Mouse (Mus musculus) erythroblast, embryonic 14.5 days (primary cell): Measurements from ENCODE around the gene Macrod2. TPM values are rescaled to one million over a fixed set of nuclear protein-coding genes. Genes with fewer than 3 reads are reported as not detected.

ENCODE experiments used
- H3K27me3 ChIP-seq: 2 replicates; pipeline ENCODE4 v1.6.1; 2012; ENCODE audit warnings: inconsistent platforms; ENCODE audit not compliant: control insufficient read depth
- H3K36me3 ChIP-seq: 2 replicates; pipeline ENCODE4 v1.6.1; 2012; ENCODE audit warnings: mild to moderate bottlenecking, inconsistent platforms; ENCODE audit not compliant: control insufficient read depth
- H3K4me1 ChIP-seq: 2 replicates; pipeline ENCODE4 v1.6.1; 2012; ENCODE audit warnings: inconsistent platforms; ENCODE audit not compliant: control insufficient read depth
- H3K4me3 ChIP-seq: replicated peaks from 2 replicates; pipeline ENCODE3; 2012; ENCODE audit warnings: moderate library complexity, mild to moderate bottlenecking, inconsistent platforms
- H3K9me3 ChIP-seq: 2 replicates; pipeline ENCODE4 v1.6.1; 2012; ENCODE audit warnings: low read length, inconsistent platforms, mixed read lengths; ENCODE audit not compliant: control insufficient read depth
- GATA1 ChIP-seq: IDR thresholded peaks from 2 replicates; pipeline ENCODE4 v1.6.1; 2012; ENCODE audit warnings: low read length, inconsistent platforms, mixed read lengths
- TAL1 ChIP-seq: IDR thresholded peaks from 3 replicates; pipeline ENCODE4 v1.6.1; 2012; ENCODE audit warnings: low read length, inconsistent platforms, mixed read lengths
- polyA plus RNA-seq: library from polyadenylated mRNA; stranded (reverse); fragments of >175 nt; gene quantifications from 2 replicates; pipeline ENCODE4 v1.2.3, GENCODE M21; 2012

The Macrod2 gene
- polyA plus RNA-seq, 1 experiment: 0.81 TPM

GRCm38 (mm10) chr2:141565986-141566385 is 1170.9 kb downstream of the Macrod2 start:
- no peak for TF ChIP-seq TAL1
- TF ChIP-seq GATA1: no peak
- H3K36me3 ChIP-seq: no peaks in the 10 kb centered on the region
- peaks cover 2% of the 10 kb centered on the region; the same call in 1 of the 2 replicates for H3K9me3 ChIP-seq
- no peaks in the 10 kb centered on the region for H3K27me3 ChIP-seq
- H3K4me3 ChIP-seq: no peak overlapping the region
- H3K4me1 ChIP-seq: no peaks in the 10 kb centered on the region

GRCm38 (mm10) chr2:141571360-141571759 is 1176.3 kb downstream of the Macrod2 start:
- Histone ChIP-seq H3K4me1 (no peaks in the 10 kb centered on the region), H3K4me3 (no peak overlapping the region), H3K27me3 (no peaks in the 10 kb centered on the region), H3K9me3 (no peaks in the 10 kb centered on the region), H3K36me3 (no peaks in the 10 kb centered on the region)
- TF ChIP-seq TAL1: no peak
- TF ChIP-seq GATA1: no peak

GRCm38 (mm10) chr2:141578206-141578605 is 1183.1 kb downstream of the Macrod2 start:
- no peak overlapping the region for H3K4me3 ChIP-seq
- H3K4me1 ChIP-seq: no peaks in the 10 kb centered on the region
- no peaks in the 10 kb centered on the region for H3K9me3 ChIP-seq
- TF ChIP-seq GATA1 (no peak), TAL1 (no peak)
- no peaks in the 10 kb centered on the region for H3K36me3 ChIP-seq
- no peaks in the 10 kb centered on the region for H3K27me3 ChIP-seq

GRCm38 (mm10) chr2:141582431-141582830 is 1187.3 kb downstream of the Macrod2 start:
- no peaks in the 10 kb centered on the region for H3K36me3 ChIP-seq
- no peak for TF ChIP-seq TAL1
- TF ChIP-seq GATA1: no peak
- no peaks in the 10 kb centered on the region for H3K27me3 ChIP-seq
- H3K4me3 ChIP-seq: no peak overlapping the region
- H3K4me1 ChIP-seq: no peaks in the 10 kb centered on the region
- no peaks in the 10 kb centered on the region for H3K9me3 ChIP-seq

- H3K4me3 ChIP-seq: no peak overlapping the region
- H3K9me3 ChIP-seq: no peaks in the 10 kb centered on the region
- no peaks in the 10 kb centered on the region for H3K36me3 ChIP-seq
- H3K27me3 ChIP-seq: no peaks in the 10 kb centered on the region
- H3K4me1 ChIP-seq: no peaks in the 10 kb centered on the region
- TF ChIP-seq TAL1 (no peak), GATA1 (no peak)
Observed at GRCm38 (mm10) chr2:141582933-141583332, 1187.8 kb downstream of the Macrod2 start.

GRCm38 (mm10) chr2:141587290-141587689 is 1192.2 kb downstream of the Macrod2 start:
- H3K4me1 ChIP-seq: no peaks in the 10 kb centered on the region
- H3K4me3 ChIP-seq: no peak overlapping the region
- TF ChIP-seq GATA1: no peak
- TF ChIP-seq TAL1: no peak
- no peaks in the 10 kb centered on the region for H3K36me3 ChIP-seq
- H3K27me3 ChIP-seq: no peaks in the 10 kb centered on the region
- no peaks in the 10 kb centered on the region for H3K9me3 ChIP-seq

- Histone ChIP-seq H3K27me3 (no peaks in the 10 kb centered on the region), H3K4me1 (no peaks in the 10 kb centered on the region), H3K4me3 (no peak overlapping the region), H3K36me3 (no peaks in the 10 kb centered on the region), H3K9me3 (no peaks in the 10 kb centered on the region)
- no peak for TF ChIP-seq TAL1
- no peak for TF ChIP-seq GATA1
Observed at GRCm38 (mm10) chr2:141591326-141591725, 1196.2 kb downstream of the Macrod2 start.

- Histone ChIP-seq H3K9me3 (no peaks in the 10 kb centered on the region), H3K27me3 (no peaks in the 10 kb centered on the region), H3K36me3 (no peaks in the 10 kb centered on the region), H3K4me3 (no peak overlapping the region), H3K4me1 (no peaks in the 10 kb centered on the region)
- TF ChIP-seq GATA1 (no peak), TAL1 (no peak)
Observed at GRCm38 (mm10) chr2:141594811-141595210, 1199.7 kb downstream of the Macrod2 start.

- H3K4me1 ChIP-seq: no peaks in the 10 kb centered on the region
- no peaks in the 10 kb centered on the region for H3K27me3 ChIP-seq
- no peak overlapping the region for H3K4me3 ChIP-seq
- no peaks in the 10 kb centered on the region for H3K9me3 ChIP-seq
- TF ChIP-seq GATA1: no peak
- no peak for TF ChIP-seq TAL1
- H3K36me3 ChIP-seq: no peaks in the 10 kb centered on the region
Observed at GRCm38 (mm10) chr2:141617721-141618120, 1222.6 kb downstream of the Macrod2 start.

- TF ChIP-seq TAL1: no peak
- no peak for TF ChIP-seq GATA1
- no peaks in the 10 kb centered on the region for H3K9me3 ChIP-seq
- no peaks in the 10 kb centered on the region for H3K36me3 ChIP-seq
- no peaks in the 10 kb centered on the region for H3K4me1 ChIP-seq
- H3K27me3 ChIP-seq: no peaks in the 10 kb centered on the region
- no peak overlapping the region for H3K4me3 ChIP-seq
Observed at GRCm38 (mm10) chr2:141618257-141618656, 1223.1 kb downstream of the Macrod2 start.
